Mouse (Mus musculus): ENCODE results near the gene Ttc39d.

The Ttc39d gene

GRCm38 (mm10) chr17:80267065-80267464 lies 59.8 kb downstream of the Ttc39d start:
- no peak for DNase-seq (ENCODE audit: low read depth, low spot score)

Data from 3T3-L1 (cell line).